Mouse (Mus musculus): Measurements from ENCODE around the gene Vat1. TPM values are rescaled to one million over a fixed set of nuclear protein-coding genes. Genes with fewer than 3 reads are reported as not detected.

Vat1 gene
- 103 and 115 TPM in 2 replicates for polyA plus RNA-seq (2015; fragmentation: Nextera tagmentation; extraction: Ambion mirVana)

GRCm38 (mm10) chr11:101465869-101466551 is at the start of gene Vat1:
TSS of gene Vat1 (minus strand) at chr11:101466230.

GRCm38 (mm10) chr11:101464211-101465100 is 1.6 kb downstream of the Vat1 start, which contains the start of gene Rnd2:
TSS of gene Rnd2 (plus strand) at chr11:101464999.

GRCm38 (mm10) chr11:101448274-101448746 is 17.7 kb downstream of the Vat1 start, which contains the start of gene Ifi35:
TSS of gene Ifi35 (plus strand) at chr11:101448407.

GRCm38 (mm10) chr11:101442127-101442693 is 23.8 kb downstream of the Vat1 start, which contains the start of gene Rpl27:
TSS of gene Rpl27 (plus strand) at chr11:101442298.

GRCm38 (mm10) chr11:101424925-101425813 is 40.9 kb downstream of the Vat1 start, which contains the start of the genes Rundc1 and Ptges3l:
TSS of gene Rundc1 (plus strand) at chr11:101425085.
TSS of gene Ptges3l (minus strand) at chr11:101425333.

DNA sequence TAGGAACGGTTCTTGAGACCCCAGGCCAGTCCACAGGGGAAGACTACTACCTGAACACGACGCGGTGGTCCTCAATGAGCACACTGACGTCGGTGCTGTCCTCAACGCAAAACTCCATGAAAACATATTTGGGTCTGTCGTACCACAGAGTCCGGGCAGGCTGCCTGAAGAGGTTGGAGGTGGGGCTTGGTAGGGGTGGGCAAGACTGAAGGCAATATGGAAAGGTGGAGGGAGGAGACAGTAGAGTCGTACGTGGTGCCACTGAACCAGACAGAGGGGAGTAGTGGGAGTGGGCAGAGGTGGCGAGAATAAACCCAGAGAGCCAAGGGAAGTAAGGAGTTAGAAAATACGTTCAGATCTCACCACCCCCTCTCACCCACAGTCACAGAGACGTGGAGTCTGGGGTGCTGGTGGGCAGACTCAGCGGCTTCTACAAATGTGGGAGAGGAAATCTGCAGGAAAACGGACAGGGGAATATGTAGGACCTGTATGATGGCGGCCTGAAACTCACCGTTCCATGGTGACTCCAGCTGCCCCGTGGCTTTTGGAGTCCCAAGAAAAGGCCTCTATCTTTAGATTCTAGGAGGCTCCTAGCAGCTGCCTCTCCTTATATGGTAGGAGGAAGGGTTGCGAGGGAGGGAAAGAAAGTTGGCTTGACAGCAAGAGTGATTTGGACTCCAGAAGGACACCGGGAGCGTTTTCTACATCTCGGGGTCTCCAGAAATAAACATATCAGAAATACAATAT is 41.8 kb downstream of the Vat1 start, which contains the start of gene Gm27029:
TSS of gene Gm27029 (minus strand) at position 692 of the 747 bp plus-strand sequence.

GRCm38 (mm10) chr11:101417101-101417855 is 48.8 kb downstream of the Vat1 start, which contains the start of gene Aarsd1:
TSS of gene Aarsd1 (minus strand) at chr11:101417615.

Small RNA genes within 50 kb of the gene (microRNA-seq; reads per million reads assigned to microRNA genes)
- not detected for gene Mir6929

Other genes starting within 250 kb of the Vat1 start
- 21.5 and 25.4 TPM in 2 replicates for gene Ezh1, start 239.8 kb downstream of the Vat1 start, polyA plus RNA-seq (2015; fragmentation: Nextera tagmentation; extraction: Ambion mirVana)
- 143 and 155 TPM in 2 replicates for gene Ramp2, start 220.2 kb downstream of the Vat1 start, polyA plus RNA-seq (2015; fragmentation: Nextera tagmentation; extraction: Ambion mirVana)
- gene Vps25, start 212.5 kb downstream of the Vat1 start, polyA plus RNA-seq (2015; fragmentation: Nextera tagmentation; extraction: Ambion mirVana), result 129 and 133 TPM in 2 replicates
- 5.9 and 6.4 TPM in 2 replicates for gene Wnk4, start 205.7 kb downstream of the Vat1 start, polyA plus RNA-seq (2015; fragmentation: Nextera tagmentation; extraction: Ambion mirVana)
- gene Cntd1, start 187.2 kb downstream of the Vat1 start, polyA plus RNA-seq (2015; fragmentation: Nextera tagmentation; extraction: Ambion mirVana), result 0.48 and 1.0 TPM in 2 replicates
- gene Coa3, start 187.1 kb downstream of the Vat1 start, polyA plus RNA-seq (2015; fragmentation: Nextera tagmentation; extraction: Ambion mirVana), result 229 and 252 TPM in 2 replicates
- gene Becn1, start 163.9 kb downstream of the Vat1 start, polyA plus RNA-seq (2015; fragmentation: Nextera tagmentation; extraction: Ambion mirVana), result 131 and 140 TPM in 2 replicates
- gene Psme3, start 150.0 kb downstream of the Vat1 start, polyA plus RNA-seq (2015; fragmentation: Nextera tagmentation; extraction: Ambion mirVana), result 80.5 and 81.0 TPM in 2 replicates
- gene Aoc2, start 141.2 kb downstream of the Vat1 start, polyA plus RNA-seq (2015; fragmentation: Nextera tagmentation; extraction: Ambion mirVana), result 0.46 and 0.64 TPM in 2 replicates
- 0.18 and 0.34 TPM in 2 replicates for gene Aoc3, start 135.6 kb downstream of the Vat1 start, polyA plus RNA-seq (2015; fragmentation: Nextera tagmentation; extraction: Ambion mirVana)
- not detected in 2 replicates for gene G6pc, start 98.7 kb downstream of the Vat1 start, polyA plus RNA-seq (2015; fragmentation: Nextera tagmentation; extraction: Ambion mirVana)
- gene Aarsd1, start 48.6 kb downstream of the Vat1 start, polyA plus RNA-seq (2015; fragmentation: Nextera tagmentation; extraction: Ambion mirVana), result 84.4 and 90.0 TPM in 2 replicates
- gene Gm27029, start 41.4 kb downstream of the Vat1 start, polyA plus RNA-seq (2015; fragmentation: Nextera tagmentation; extraction: Ambion mirVana), result 5.1 and 6.6 TPM in 2 replicates
- 22.4 and 24.5 TPM in 2 replicates for gene Rundc1, start 41.1 kb downstream of the Vat1 start, polyA plus RNA-seq (2015; fragmentation: Nextera tagmentation; extraction: Ambion mirVana)
- 4.1 and 4.5 TPM in 2 replicates for gene Ptges3l, start 40.9 kb downstream of the Vat1 start, polyA plus RNA-seq (2015; fragmentation: Nextera tagmentation; extraction: Ambion mirVana)
- 246 and 275 TPM in 2 replicates for gene Rpl27, start 23.9 kb downstream of the Vat1 start, polyA plus RNA-seq (2015; fragmentation: Nextera tagmentation; extraction: Ambion mirVana)
- gene Ifi35, start 17.8 kb downstream of the Vat1 start, polyA plus RNA-seq (2015; fragmentation: Nextera tagmentation; extraction: Ambion mirVana), result 6.7 and 8.5 TPM in 2 replicates
- gene Rnd2, start 1.2 kb downstream of the Vat1 start, polyA plus RNA-seq (2015; fragmentation: Nextera tagmentation; extraction: Ambion mirVana), result 163 and 168 TPM in 2 replicates
- gene Brca1, start 85.7 kb upstream of the Vat1 start, polyA plus RNA-seq (2015; fragmentation: Nextera tagmentation; extraction: Ambion mirVana), result 1.8 and 1.9 TPM in 2 replicates
- gene Nbr1, start 85.9 kb upstream of the Vat1 start, polyA plus RNA-seq (2015; fragmentation: Nextera tagmentation; extraction: Ambion mirVana), result 47.0 TPM in 2 replicates
- gene Tmem106a, start 116.0 kb upstream of the Vat1 start, polyA plus RNA-seq (2015; fragmentation: Nextera tagmentation; extraction: Ambion mirVana), result 5.8 and 7.7 TPM in 2 replicates
- gene Gm11634, start 133.0 kb upstream of the Vat1 start, polyA plus RNA-seq (2015; fragmentation: Nextera tagmentation; extraction: Ambion mirVana), result not detected in 2 replicates
- gene Rdm1, start 161.0 kb upstream of the Vat1 start, polyA plus RNA-seq (2015; fragmentation: Nextera tagmentation; extraction: Ambion mirVana), result 14.5 and 18.1 TPM in 2 replicates
- 7.3 and 8.9 TPM in 2 replicates for gene Arl4d, start 199.3 kb upstream of the Vat1 start, polyA plus RNA-seq (2015; fragmentation: Nextera tagmentation; extraction: Ambion mirVana)

Data from neural tube, postnatal 0 days (tissue).